Mouse (Mus musculus): ENCODE measurements around the gene Kcnh4.

Gene Kcnh4

GRCm38 (mm10) chr11:100766726-100767125, 7.0 kb upstream of the Kcnh4 start:
- CTCF ChIA-PET, result no interaction called here

- CTCF ChIA-PET, result no interaction called here
These were observed 3.1 kb upstream of the Kcnh4 start, which contains the start of gene Hcrt for GRCm38 (mm10) chr11:100762831-100763230. Gene Hcrt, minus strand, starts transcription at chr11:100762931.

GRCm38 (mm10) chr11:100761547-100762045, 1.9 kb upstream of the Kcnh4 start:
- CTCF ChIA-PET, result interaction anchor here (0.5 to 1.0 kb wide), 3 partner anchors 11 to 31 kb away, joined by 3 to 4 read pairs (median 3); no protein-coding TSS in a partner anchor

DNA sequence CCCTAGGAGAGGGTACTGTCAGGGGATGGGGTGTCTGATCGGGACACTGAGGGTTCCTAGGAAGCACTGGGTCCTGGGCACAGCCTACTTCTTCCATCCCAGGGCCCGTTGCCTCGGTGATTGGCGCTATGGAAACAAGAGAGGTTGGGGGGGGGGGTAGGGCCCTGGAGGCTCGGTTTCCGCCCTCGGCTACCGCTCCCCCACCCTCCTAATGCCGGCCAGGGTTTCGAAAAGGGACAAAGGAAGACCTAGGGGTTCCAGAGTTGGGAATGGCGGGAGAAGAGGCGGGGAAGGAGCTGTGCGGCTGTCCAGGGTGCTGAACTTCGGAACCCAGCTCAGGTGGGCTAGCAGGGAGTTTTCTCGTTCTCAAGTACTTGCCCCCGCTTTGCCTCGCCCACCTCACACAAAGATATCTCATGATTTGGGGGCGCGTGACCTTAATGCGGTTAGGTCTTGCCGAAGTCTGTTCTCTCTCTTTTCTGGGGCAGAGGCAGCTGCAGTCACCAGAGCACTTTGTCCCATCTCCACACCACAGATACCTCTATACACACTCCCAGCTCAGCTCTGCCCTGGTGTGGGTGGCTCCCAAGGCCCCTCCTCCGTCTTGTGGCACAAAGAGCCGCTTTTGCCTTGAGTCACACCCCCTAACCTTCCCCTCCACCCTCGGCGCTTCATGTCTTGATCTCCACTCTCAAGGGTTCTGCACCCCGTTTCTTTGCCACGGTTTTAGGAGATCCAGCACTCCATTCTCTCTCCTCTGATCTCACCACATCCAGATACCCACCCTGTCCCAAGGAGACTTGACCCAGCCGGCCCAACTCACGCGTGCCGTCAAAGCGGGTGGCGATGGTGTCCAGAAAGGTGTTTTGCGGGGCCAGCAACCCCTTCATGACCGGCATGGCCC, 783 bp downstream of the Kcnh4 start:
- CTCF ChIA-PET, result interaction anchor here (1.4 kb wide), 1 partner anchor 55 kb away, joined by 3 read pairs; no protein-coding TSS in a partner anchor

- CTCF ChIA-PET, result no interaction called here
These were observed 2.2 kb downstream of the Kcnh4 start for GRCm38 (mm10) chr11:100757566-100757965.

DNA sequence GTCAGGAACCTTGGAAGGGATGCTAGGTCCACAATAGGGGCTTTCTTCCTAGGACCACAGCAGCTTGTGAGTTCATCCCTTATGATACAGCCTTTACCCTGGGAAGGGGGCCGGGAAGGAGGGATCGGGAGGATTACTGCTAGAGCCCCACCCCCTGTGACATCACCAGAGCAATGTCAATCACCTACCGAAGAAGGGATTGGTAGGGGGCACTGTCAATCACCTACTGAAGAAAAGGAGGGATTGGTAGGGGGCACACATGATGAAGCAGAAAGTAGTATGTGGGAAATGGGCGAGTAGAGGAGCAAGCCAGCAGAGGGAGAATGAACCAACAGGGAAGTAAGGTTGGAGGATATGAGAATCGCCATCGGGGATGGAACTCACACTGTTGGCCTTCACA, 3.3 kb downstream of the Kcnh4 start:
- CTCF ChIA-PET, result no interaction called here

DNA sequence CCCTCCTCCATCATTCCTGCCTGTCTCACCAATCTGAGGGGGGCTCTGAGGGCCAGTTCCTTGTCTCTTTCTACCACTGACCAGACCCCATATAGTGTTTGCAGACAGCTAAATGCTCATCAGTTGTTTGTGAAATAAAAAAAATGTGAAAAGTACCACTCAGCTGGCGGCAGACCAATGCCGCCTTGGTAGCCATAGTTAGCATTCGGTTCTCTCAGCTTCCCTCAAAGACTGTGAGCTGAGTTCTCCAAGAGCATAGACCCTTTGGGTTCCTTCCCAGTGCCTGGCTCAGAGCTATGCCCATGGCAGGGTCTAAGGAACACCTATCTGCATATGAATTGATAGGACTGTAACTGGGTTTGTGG, 5.1 kb downstream of the Kcnh4 start:
- CTCF ChIA-PET, result no interaction called here

DNA sequence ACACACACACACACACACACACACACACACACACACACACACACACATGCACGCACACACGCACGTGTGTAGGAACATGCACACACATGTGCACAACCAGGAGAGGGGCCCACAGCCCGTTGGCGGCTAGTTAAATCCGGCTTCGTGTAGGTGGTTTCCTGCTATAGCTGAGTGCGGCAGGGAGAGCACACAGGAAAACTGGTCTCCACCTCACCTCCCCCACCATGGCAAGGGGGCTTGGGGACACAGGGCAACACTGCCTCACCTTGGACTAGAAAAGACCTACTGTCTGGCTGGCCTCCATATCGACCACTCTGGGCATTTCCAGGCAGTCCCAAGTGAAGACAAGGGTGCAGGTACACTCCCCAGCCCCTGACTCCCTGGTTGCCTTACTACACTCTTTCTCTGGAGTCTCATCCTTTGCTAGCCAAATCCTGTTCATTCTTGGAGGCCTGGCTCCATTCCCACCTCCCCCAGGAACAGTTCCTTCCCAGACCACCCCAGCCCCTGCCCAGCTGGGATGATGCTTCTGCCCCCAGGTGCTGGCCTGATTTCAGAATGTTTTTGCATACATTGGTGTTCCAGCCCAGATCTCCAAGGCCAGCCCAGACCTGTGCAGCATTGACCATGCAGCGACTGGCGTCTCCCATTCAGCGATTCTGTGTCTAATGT, 5.6 kb downstream of the Kcnh4 start:
- CTCF ChIA-PET, result interaction anchor here (0.5 to 0.7 kb wide), 2 partner anchors 149 to 210 kb away, joined by 5 to 16 read pairs; no protein-coding TSS in a partner anchor

GRCm38 (mm10) chr11:100752294-100752693, 7.4 kb downstream of the Kcnh4 start:
- CTCF ChIA-PET, result no interaction called here

- CTCF ChIA-PET, result no interaction called here
These were observed 9.6 kb downstream of the Kcnh4 start for GRCm38 (mm10) chr11:100750127-100750526.

GRCm38 (mm10) chr11:100749469-100749868, 10.3 kb downstream of the Kcnh4 start:
- CTCF ChIA-PET, result no interaction called here

DNA sequence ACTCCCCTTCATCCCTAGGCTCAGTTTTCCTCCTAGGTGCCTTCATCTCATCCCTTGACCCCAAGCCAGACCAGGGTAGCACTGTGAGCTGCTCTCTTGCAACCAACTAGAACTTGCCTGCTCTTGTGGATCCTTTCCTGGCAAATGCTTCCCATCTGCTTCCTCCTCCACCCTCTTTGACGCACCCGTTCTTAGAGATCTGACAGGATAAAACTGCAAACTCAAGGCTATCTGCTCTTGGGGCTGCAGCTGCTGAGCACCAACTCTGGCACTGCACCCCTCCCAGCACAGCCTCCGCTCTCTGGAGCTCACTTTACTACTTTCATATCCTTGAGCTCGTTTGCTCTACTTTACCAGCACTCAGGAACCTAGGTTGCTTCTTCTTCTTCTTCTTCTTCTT, 11.1 kb downstream of the Kcnh4 start:
- CTCF ChIA-PET, result no interaction called here

DNA sequence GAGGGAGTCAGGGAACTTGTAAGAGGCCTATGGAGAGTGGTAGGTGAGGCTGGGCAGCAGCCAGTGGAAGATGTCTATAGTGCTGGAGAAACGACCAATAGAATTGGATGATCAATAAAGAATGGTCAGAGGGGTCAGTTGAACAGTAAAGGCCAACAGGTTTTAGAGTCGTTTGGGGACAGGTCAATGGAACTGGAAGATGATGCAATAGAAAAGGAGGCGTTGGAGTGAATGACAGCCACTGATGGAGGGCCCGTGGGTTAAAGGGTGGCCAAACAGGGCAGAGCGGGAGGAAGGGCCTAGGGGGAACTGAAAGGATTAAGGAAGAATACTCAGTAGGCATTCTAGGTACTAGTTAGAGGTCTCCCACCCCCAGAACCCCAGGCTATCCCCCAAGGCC, 12.6 kb downstream of the Kcnh4 start:
- CTCF ChIA-PET, result interaction anchor here (0.6 kb wide), 1 partner anchor 11 kb away, joined by 3 read pairs; no protein-coding TSS in a partner anchor

DNA sequence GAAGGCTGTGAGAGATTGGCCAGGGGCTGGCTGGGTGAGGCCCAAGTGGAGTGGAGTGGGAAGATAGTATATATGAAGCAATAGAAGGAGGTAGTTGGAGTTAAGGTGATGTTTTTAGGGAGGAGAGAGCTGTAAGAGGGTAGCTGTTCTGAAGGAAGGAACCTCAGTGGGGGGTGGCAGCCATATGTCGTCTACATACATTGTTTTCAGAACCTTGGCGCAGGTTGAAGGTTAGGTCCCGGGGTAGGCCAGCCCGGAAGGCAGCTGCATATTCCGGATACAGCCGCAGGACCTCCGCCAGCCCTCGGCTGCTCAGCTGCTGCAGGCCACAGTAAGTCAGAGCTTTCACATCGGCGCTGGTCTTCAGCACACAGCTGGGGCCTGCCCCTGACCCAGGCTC, 13.2 kb downstream of the Kcnh4 start:
- CTCF ChIA-PET, result interaction anchor here (0.6 kb wide), 1 partner anchor 10 kb away, joined by 3 read pairs; no protein-coding TSS in a partner anchor

DNA sequence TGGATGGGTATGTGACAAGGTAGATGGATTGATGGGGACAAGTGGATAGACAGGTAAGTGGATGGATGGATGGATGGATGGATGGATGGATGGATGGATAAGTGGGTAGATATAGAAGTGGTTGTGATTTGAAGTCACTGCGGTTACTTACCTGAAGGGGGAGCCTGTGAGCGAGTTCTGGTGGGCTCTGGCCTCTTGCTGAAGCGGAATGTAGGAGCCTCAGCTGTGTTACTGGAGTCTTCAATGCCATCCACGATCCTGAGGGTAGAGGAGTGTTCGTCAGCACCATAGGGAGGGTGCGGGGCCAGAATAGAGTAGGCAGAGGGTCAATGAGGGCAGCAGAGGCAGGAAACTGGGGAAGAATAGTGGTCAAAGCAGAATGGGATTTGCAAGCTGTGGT, 14.7 kb downstream of the Kcnh4 start:
- CTCF ChIA-PET, result interaction anchor here (0.6 kb wide), 2 partner anchors 74 to 149 kb away, joined by 3 to 7 read pairs; no protein-coding TSS in a partner anchor

DNA sequence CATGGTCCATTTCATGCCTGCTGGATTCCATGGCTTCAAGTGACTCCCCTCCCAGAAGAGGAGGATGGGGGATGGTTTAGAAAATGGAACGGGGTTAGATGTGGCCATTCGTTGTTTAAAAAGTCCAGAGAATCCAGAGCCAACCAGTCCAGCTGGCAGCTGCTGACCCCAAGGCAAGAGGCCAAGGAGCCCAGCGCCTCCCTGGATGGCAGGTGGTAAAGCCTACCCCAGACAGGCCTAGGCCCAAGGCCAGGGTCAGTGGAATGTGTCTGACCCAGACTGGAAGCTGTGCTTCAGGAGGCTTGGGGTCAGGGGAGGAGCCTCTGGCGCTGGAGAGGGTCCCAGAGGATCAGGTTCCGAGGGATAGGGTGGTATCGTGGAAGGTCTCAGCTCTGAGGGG, 18.4 kb downstream of the Kcnh4 start:
- CTCF ChIA-PET, result interaction anchor here (0.5 kb wide), 1 partner anchor 82 kb away, joined by 6 read pairs; no protein-coding TSS in a partner anchor

GRCm38 (mm10) chr11:100738749-100739148, 21.0 kb downstream of the Kcnh4 start:
- CTCF ChIA-PET, result interaction anchor here (0.6 to 0.7 kb wide), 2 partner anchors 28 to 377 kb away, joined by 3 to 4 read pairs; no protein-coding TSS in a partner anchor

DNA sequence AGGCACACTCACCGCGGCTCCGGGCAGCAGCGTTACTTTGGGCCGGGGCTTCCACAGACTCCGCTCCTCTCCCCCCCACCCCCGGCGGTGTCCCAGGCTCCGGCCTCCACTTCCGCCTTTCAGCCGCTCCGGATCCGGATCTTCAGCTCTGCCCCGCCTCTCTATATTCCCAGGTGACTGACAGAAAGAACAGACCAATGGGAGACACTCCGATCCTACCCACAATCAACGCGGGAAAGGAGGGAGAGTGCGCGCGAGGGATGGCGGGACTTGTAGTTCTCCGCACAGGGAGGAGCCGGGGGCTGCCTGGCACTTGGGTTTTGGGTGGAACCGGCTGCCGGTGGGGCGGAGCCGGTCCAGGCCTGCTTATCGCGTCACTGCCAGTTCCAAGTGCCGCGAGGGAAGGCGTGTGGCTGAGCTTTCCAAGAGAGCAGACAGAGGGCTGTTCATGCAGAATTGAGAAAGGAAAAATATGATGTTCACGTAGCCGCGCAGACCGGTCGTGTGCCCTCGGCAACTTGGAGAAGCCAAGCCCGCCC, 21.6 kb downstream of the Kcnh4 start, which contains the start of gene Rab5c:
TSS of gene Rab5c (minus strand) at position 150 of the 539 bp plus-strand sequence.
- CTCF ChIA-PET, result interaction anchor here (0.6 to 0.8 kb wide), 3 partner anchors 10 to 438 kb away, joined by 3 to 6 read pairs (median 3); partner anchors contain the start of gene Kcnh4

- CTCF ChIA-PET, result interaction anchor here (0.6 to 0.8 kb wide), 4 partner anchors 9 to 151 kb away, joined by 3 read pairs; partner anchors contain the start of gene Kcnh4
These were observed 22.5 kb downstream of the Kcnh4 start for GRCm38 (mm10) chr11:100737105-100737733.

GRCm38 (mm10) chr11:100736746-100737080, 23.0 kb downstream of the Kcnh4 start:
- CTCF ChIA-PET, result interaction anchor here (0.7 kb wide), 2 partner anchors 121 to 150 kb away, joined by 3 read pairs; no protein-coding TSS in a partner anchor

Measured in spleen, embryonic (tissue).